Mouse (Mus musculus) heart, embryonic 11.5 days (tissue): ENCODE measurements around the gene Usp11. TPM values are rescaled to one million over a fixed set of nuclear protein-coding genes. Genes with fewer than 3 reads are reported as not detected.

Source experiments
- ATAC-seq: fragments of 200-750 bp; cut with Nextera tagmentation; replicated peaks from 2 replicates; pipeline ENCODE4 v1.8.0; 2017; ENCODE audit warnings: moderate library complexity; ENCODE audit not compliant: insufficient number of reproducible peaks, low FRiP score, low TSS enrichment
- H3K27ac ChIP-seq: fragments of 300-500 bp; sonication (generic); 2 replicates; pipeline ENCODE4 v1.5.1; 2014; ENCODE audit warnings: mild to moderate bottlenecking, low read depth, low read length
- H3K27me3 ChIP-seq: fragments of 300-500 bp; sonication (generic); 2 replicates; pipeline ENCODE4 v1.6.1; 2014; ENCODE audit warnings: mild to moderate bottlenecking, low read length, mixed read lengths; ENCODE audit not compliant: control insufficient read depth, insufficient read depth
- H3K36me3 ChIP-seq: fragments of 300-500 bp; sonication (generic); 2 replicates; pipeline ENCODE4 v1.6.1; 2014; ENCODE audit warnings: mild to moderate bottlenecking, low read length, moderate library complexity, mixed read lengths; ENCODE audit not compliant: control insufficient read depth, insufficient read depth
- H3K4me1 ChIP-seq: fragments of 300-500 bp; sonication (generic); 2 replicates; pipeline ENCODE4 v1.6.1; 2014; ENCODE audit warnings: low read length; ENCODE audit not compliant: control insufficient read depth, insufficient read depth
- H3K4me2 ChIP-seq: fragments of 300-500 bp; sonication (generic); 2 replicates; pipeline ENCODE4 v1.6.1; 2014; ENCODE audit warnings: mild to moderate bottlenecking, moderate library complexity
- H3K4me3 ChIP-seq: fragments of 300-500 bp; sonication (generic); 2 replicates; pipeline ENCODE4 v1.5.1; 2014; ENCODE audit warnings: low read depth, low read length
- H3K9ac ChIP-seq: fragments of 300-500 bp; sonication (generic); 2 replicates; pipeline ENCODE4 v1.6.1; 2014; ENCODE audit warnings: mild to moderate bottlenecking, low read depth, low read length, moderate library complexity
- H3K9me3 ChIP-seq: fragments of 300-500 bp; sonication (generic); replicated peaks from 2 replicates; pipeline ENCODE4 v1.6.1; 2016; ENCODE audit warnings: low read length; ENCODE audit not compliant: control insufficient read depth
- WGBS: fragments of 180-500 bp; shearing (Covaris S2); extraction: QIAGEN DNeasy Blood & Tissue Kit; methylation state at CpG from one replicate; pipeline ENCODE4 v1.1.7; 2014; ENCODE audit not compliant: insufficient replicate concordance; 5-methylcytosine and 5-hydroxymethylcytosine counted together
- polyA plus RNA-seq: library from polyadenylated mRNA; unstranded; fragments of >200 nt; fragmentation: Nextera tagmentation; extraction: Ambion mirVana; gene quantifications from 2 replicates; pipeline ENCODE4 v1.2.1, GENCODE M21; 2014

Gene Usp11
- polyA plus RNA-seq, 1 experiment from 2014 or later = 40.7 TPM

DNA sequence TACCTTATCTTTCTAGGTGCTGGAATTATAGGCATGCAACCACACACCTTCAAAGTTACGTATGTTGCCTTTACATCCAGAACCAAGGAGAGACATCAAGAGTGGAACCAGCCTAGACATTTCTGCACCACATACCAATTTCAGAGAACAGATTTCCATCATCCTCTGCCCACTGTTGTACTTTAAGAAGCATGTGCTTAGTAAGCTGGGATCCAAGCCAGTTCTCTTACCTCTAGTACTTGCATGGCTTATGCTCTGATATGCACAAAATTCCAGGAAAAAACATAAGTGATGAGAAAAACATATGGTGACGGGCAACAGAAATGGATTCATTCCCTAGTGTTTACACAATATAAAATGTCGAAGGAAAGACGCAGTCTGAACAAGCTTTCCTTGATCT is 32.8 kb downstream of the Usp11 start:
- Histone ChIP-seq H3K27me3 (no peaks in the 10 kb centered on the region), H3K36me3 (no peaks in the 10 kb centered on the region), H3K4me1 (no peaks in the 10 kb centered on the region), H3K4me3 (no peak overlapping the region), H3K27ac (no peak overlapping the region), H3K4me2 (no peak overlapping the region), H3K9me3 (no peaks in the 10 kb centered on the region), H3K9ac (no peak overlapping the region)
- ATAC-seq = no peak
- 81% methylated on average over 4 of the region's 4 CpGs for WGBS

DNA sequence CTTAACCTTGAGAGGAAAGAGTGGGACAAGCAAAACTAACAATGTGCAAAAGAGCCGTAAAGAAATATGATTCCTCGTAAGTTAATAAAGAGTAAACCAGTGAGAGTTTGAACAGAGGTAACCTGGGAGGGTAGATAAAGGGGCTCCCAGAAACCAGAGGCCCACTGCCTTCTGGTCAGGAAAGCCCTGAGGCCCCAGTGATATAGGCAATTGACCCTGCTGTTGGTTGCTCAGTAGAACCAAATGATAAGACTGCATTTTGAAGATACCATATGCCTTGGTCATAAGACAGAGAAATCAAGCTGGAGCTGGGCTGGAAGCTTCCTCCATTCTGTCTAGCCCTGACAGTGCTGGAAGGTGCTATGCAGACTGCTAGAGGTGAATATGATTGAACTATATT is 45.1 kb downstream of the Usp11 start:
- Histone ChIP-seq H3K9me3 (no peaks in the 10 kb centered on the region), H3K9ac (no peak overlapping the region), H3K4me3 (no peak overlapping the region), H3K36me3 (no peaks in the 10 kb centered on the region), H3K4me1 (no peaks in the 10 kb centered on the region), H3K27ac (no peak overlapping the region), H3K4me2 (no peak overlapping the region), H3K27me3 (no peaks in the 10 kb centered on the region)
- no peak for ATAC-seq
- WGBS = 78% methylated on average over 2 of the region's 2 CpGs

DNA sequence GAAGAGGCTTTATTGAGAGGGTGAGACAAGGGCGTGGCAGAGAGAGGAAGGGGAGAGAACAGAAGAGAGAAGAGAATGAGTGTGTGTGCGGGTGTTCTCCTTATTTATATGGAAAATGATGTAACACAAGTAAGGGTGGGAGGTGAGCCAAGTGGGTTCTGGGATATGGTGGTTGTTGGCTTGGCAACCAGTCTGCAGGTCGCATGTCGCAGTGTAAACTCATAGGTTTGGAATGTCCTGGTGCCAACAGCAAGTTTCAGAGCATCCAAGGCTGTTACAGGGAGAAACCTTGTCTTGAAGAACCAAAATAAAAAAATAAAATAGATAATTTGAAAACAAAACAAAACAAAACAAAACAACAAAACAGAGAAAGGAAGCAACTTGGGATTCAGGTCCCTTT is 57.5 kb downstream of the Usp11 start:
- Histone ChIP-seq H3K4me2 (no peak overlapping the region), H3K4me3 (no peak overlapping the region), H3K36me3 (no peaks in the 10 kb centered on the region), H3K4me1 (no peaks in the 10 kb centered on the region), H3K9me3 (no peaks in the 10 kb centered on the region), H3K27me3 (no peaks in the 10 kb centered on the region), H3K9ac (no peak overlapping the region), H3K27ac (no peak overlapping the region)
- 81% methylated on average over 4 of the region's 4 CpGs for WGBS
- ATAC-seq = no peak

Other genes with a start within 250 kb of the Usp11 start
- gene Rgn, start 154.1 kb upstream of the Usp11 start, polyA plus RNA-seq = 0.86 and 0.89 TPM in 2 replicates
- 36.6 and 39.2 TPM in 2 replicates for gene Rbm10, start 86.4 kb upstream of the Usp11 start, polyA plus RNA-seq
- 307 and 308 TPM in 2 replicates for gene Ndufb11, start 86.3 kb upstream of the Usp11 start, polyA plus RNA-seq
- gene Uba1, start 45.6 kb upstream of the Usp11 start, polyA plus RNA-seq = 165 and 182 TPM in 2 replicates
- gene Cdk16, start 16.0 kb upstream of the Usp11 start, polyA plus RNA-seq = 77.1 and 89.3 TPM in 2 replicates
- gene Araf, start 93.9 kb downstream of the Usp11 start, polyA plus RNA-seq = 94.5 and 103 TPM in 2 replicates
- 33.6 and 34.7 TPM in 2 replicates for gene Timp1, start 166.3 kb downstream of the Usp11 start, polyA plus RNA-seq
- 0.52 and 0.56 TPM in 2 replicates for gene Syn1, start 217.1 kb downstream of the Usp11 start, polyA plus RNA-seq
- 3.2 and 3.3 TPM in 2 replicates for gene Cfp, start 227.6 kb downstream of the Usp11 start, polyA plus RNA-seq
- gene Elk1, start 246.7 kb downstream of the Usp11 start, polyA plus RNA-seq = 6.0 and 7.7 TPM in 2 replicates